Mouse (Mus musculus) ES-E14 (cell line): ENCODE data around the gene 4930519G04Rik. TPM values are rescaled to one million over a fixed set of nuclear protein-coding genes. Genes with fewer than 3 reads are reported as not detected.

Experiments used
- DNase-seq: peaks from one replicate; pipeline ENCODE4 v3.0.0-alpha.2; 2013; ENCODE audit warnings: low read depth, low spot score
- H3K27ac ChIP-seq: 2 replicates; pipeline ENCODE4 v1.5.1; 2012; ENCODE audit warnings: low read depth, mild to moderate bottlenecking, low read length, moderate library complexity, mixed read lengths; ENCODE audit not compliant: poor library complexity, insufficient read depth, severe bottlenecking
- H3K36me3 ChIP-seq: 2 replicates; pipeline ENCODE4 v1.6.1; 2012; ENCODE audit warnings: mild to moderate bottlenecking, low read length, moderate library complexity, mixed read lengths; ENCODE audit not compliant: control insufficient read depth, poor library complexity, insufficient read depth, severe bottlenecking
- H3K4me1 ChIP-seq, 2 experiments: fragments of 150-350 bp in 1 of 2; sonication (generic) in 1 of 2; 2 replicates each; pipeline ENCODE4 v1.6.1; 2012; ENCODE audit warnings: low read length in 2 of 2, mild to moderate bottlenecking in 1 of 2, mixed read lengths in 1 of 2; ENCODE audit not compliant: control insufficient read depth in 2 of 2, insufficient read depth in 2 of 2, poor library complexity in 1 of 2
- H3K4me3 ChIP-seq, 2 experiments: fragments of 150-350 bp in 1 of 2; sonication (generic) in 1 of 2; 2 replicates each; pipeline ENCODE4 v1.5.1; 2012; ENCODE audit warnings: low read length in 2 of 2, low read depth in 1 of 2, mild to moderate bottlenecking in 1 of 2, mixed read lengths in 1 of 2; ENCODE audit not compliant: insufficient read depth in 1 of 2, poor library complexity in 1 of 2, severe bottlenecking in 1 of 2
- H3K9ac ChIP-seq: 2 replicates; pipeline ENCODE4 v1.6.1; 2012; ENCODE audit warnings: low read depth, mild to moderate bottlenecking, low read length, mixed read lengths; ENCODE audit not compliant: poor library complexity, insufficient read depth, severe bottlenecking
- H3K9me3 ChIP-seq: fragments of 150-350 bp; sonication (generic); 2 replicates; pipeline ENCODE4 v1.6.1; 2012; ENCODE audit warnings: low read depth, mild to moderate bottlenecking, low read length; ENCODE audit not compliant: control insufficient read depth, insufficient read depth
- CHD2 ChIP-seq: IDR thresholded peaks from 2 replicates; pipeline ENCODE4 v1.6.1; 2014; ENCODE audit warnings: mild to moderate bottlenecking, low read depth, low read length, inconsistent platforms
- HCFC1 ChIP-seq: IDR thresholded peaks from 2 replicates; pipeline ENCODE4 v1.6.1; 2012; ENCODE audit warnings: low read length, inconsistent platforms, borderline replicate concordance; ENCODE audit not compliant: insufficient read depth
- MAFK ChIP-seq: IDR thresholded peaks from 2 replicates; pipeline ENCODE4 v1.6.1; 2014; ENCODE audit warnings: mild to moderate bottlenecking, low read depth, low read length, inconsistent platforms; ENCODE audit not compliant: insufficient read depth
- ZC3H11A ChIP-seq: IDR thresholded peaks from 2 replicates; pipeline ENCODE4 v1.6.1; 2012; ENCODE audit warnings: low read depth, mild to moderate bottlenecking, inconsistent platforms, low read length, borderline replicate concordance
- ZNF384 ChIP-seq: IDR thresholded peaks from 2 replicates; pipeline ENCODE4 v1.6.1; 2012; ENCODE audit warnings: low read depth, low read length, inconsistent platforms
- in situ Hi-C, 2 experiments: fragments of 600-800 bp; cut with MboI; formaldehyde crosslinking; loops; one replicate each; pipeline ENCODE4 v1.15.1; 2025; ENCODE audit warnings: low sequenced_read_pairs in 2 of 2, inconsistent platforms in 1 of 2; ENCODE audit not compliant: unreplicated experiment in 2 of 2
- total RNA-seq: library from RNA; depleted of rRNA; stranded (reverse); fragments of 300-350 nt; gene quantifications from 2 replicates; pipeline ENCODE4 v1.2.3, GENCODE M21; 2012; rRNA removed

Gene 4930519G04Rik
- total RNA-seq, 1 experiment: not detected

GRCm38 (mm10) chr5:114926153-114926684, 72.8 kb downstream of the 4930519G04Rik start:
- Histone ChIP-seq H3K36me3 (no peaks in the 10 kb centered on the region), H3K9ac (no peak overlapping the region), H3K9me3 (no peaks in the 10 kb centered on the region), H3K4me3 (no peak overlapping the region), H3K27ac (no peak overlapping the region), H3K4me1 (no peaks in the 10 kb centered on the region)
- TF ChIP-seq ZC3H11A: no peak
- TF ChIP-seq HCFC1: no peak
- no peak for TF ChIP-seq MAFK
- no peak for TF ChIP-seq ZNF384
- no peak for TF ChIP-seq CHD2
- DNase-seq: no peak
- in situ Hi-C loops: no loop called here

DNA sequence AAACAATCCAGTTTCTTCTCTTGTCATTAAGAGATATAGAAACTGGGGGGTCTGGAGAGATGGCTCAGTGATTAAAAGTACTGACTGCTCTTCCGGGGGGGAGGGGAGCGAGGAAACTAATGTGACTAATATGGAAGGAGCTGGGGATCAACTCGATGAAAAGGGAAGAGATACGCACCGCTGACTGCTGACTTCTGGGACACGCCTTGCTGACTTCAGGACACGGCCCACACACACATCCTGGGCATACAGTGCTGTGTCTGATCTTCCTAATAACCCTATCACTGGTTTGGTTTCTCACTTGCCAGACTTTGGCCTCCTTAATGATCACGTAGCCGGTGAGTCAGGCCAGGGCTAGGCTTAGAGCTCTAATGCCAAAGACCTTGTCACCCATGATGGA, 73.3 kb downstream of the 4930519G04Rik start:
- TF ChIP-seq ZC3H11A: no peak
- no peak for TF ChIP-seq CHD2
- TF ChIP-seq ZNF384: no peak
- TF ChIP-seq MAFK: no peak
- TF ChIP-seq HCFC1: no peak
- Histone ChIP-seq H3K4me1 (no peaks in the 10 kb centered on the region), H3K9me3 (no peaks in the 10 kb centered on the region), H3K9ac (no peak overlapping the region), H3K36me3 (no peaks in the 10 kb centered on the region), H3K4me3 (no peak overlapping the region), H3K27ac (no peak overlapping the region)
- no peak for DNase-seq
- in situ Hi-C loops: no loop called here

DNA sequence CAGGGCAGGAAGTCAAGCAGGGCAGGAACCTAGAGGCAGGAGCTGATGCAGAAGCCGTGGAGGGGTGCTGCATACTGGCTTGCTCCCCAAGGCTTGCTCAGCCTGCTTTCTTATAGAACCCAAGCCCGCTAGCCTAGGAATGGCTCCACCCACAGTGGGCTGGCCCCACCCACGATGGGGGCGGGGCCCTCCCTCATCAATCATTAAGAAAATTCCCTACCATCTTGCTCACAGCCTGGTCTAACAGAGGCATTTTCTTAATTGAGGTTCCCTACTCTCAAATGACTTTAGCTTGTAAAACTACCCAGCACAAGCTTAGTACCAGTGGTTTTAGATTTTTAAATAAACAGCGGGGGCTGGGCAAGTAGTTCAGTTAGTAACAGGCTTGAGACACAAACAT, 78.2 kb downstream of the 4930519G04Rik start:
- Histone ChIP-seq H3K9me3 (no peaks in the 10 kb centered on the region), H3K27ac (no peak overlapping the region), H3K4me3 (no peak overlapping the region), H3K9ac (no peak overlapping the region), H3K4me1 (peaks cover 0 to 13% of the 10 kb centered on the region in 2 experiments; a peak in 2 of 4 replicates), H3K36me3 (no peaks in the 10 kb centered on the region)
- TF ChIP-seq MAFK (no peak), ZC3H11A (no peak), ZNF384 (no peak), HCFC1 (no peak), CHD2 (no peak)
- no peak for DNase-seq
- in situ Hi-C loops: no loop called here

- Histone ChIP-seq H3K36me3 (no peaks in the 10 kb centered on the region), H3K9me3 (no peaks in the 10 kb centered on the region), H3K4me1 (peaks cover 8 to 20% of the 10 kb centered on the region in 2 experiments; a peak in 3 of 4 replicates), H3K27ac (no peak overlapping the region), H3K9ac (no peak overlapping the region), H3K4me3 (no peak overlapping the region)
- DNase-seq: no peak
- in situ Hi-C loops: no loop called here
- no peak for TF ChIP-seq ZNF384
- TF ChIP-seq HCFC1: no peak
- TF ChIP-seq MAFK: no peak
- no peak for TF ChIP-seq ZC3H11A
- no peak for TF ChIP-seq CHD2
Measured at GRCm38 (mm10) chr5:114933206-114933605, 79.7 kb downstream of the 4930519G04Rik start.

Other genes with a start within 250 kb of the 4930519G04Rik start
- gene Trpv4, start 195.2 kb upstream of the 4930519G04Rik start, total RNA-seq: 1.4 and 3.5 TPM in 2 replicates
- gene Gltp, start 162.7 kb upstream of the 4930519G04Rik start, total RNA-seq: 15.6 and 17.2 TPM in 2 replicates
- 20.6 and 33.8 TPM in 2 replicates for gene Tchp, start 145.9 kb upstream of the 4930519G04Rik start, total RNA-seq
- gene Ankrd13a, start 79.0 kb upstream of the 4930519G04Rik start, total RNA-seq: 62.4 and 66.4 TPM in 2 replicates
- gene Git2, start 78.1 kb upstream of the 4930519G04Rik start, total RNA-seq: 29.8 and 30.3 TPM in 2 replicates
- gene 1500011B03Rik, start 30.2 kb upstream of the 4930519G04Rik start, total RNA-seq: 103 and 139 TPM in 2 replicates
- gene Gm9936, start 5.0 kb downstream of the 4930519G04Rik start, total RNA-seq: 0.05 TPM in 1 of 2 replicates, not detected in the other
- 0.85 and 1.1 TPM in 2 replicates for gene Oasl2, start 43.3 kb downstream of the 4930519G04Rik start, total RNA-seq
- gene Oasl1, start 69.6 kb downstream of the 4930519G04Rik start, total RNA-seq: 0.27 and 0.95 TPM in 2 replicates
- gene 2210016L21Rik, start 88.5 kb downstream of the 4930519G04Rik start, total RNA-seq: 16.7 and 24.4 TPM in 2 replicates
- gene Hnf1a, start 117.4 kb downstream of the 4930519G04Rik start, total RNA-seq: 2.0 and 4.5 TPM in 2 replicates
- gene Sppl3, start 157.5 kb downstream of the 4930519G04Rik start, total RNA-seq: 56.1 and 72.5 TPM in 2 replicates
- 5.8 and 7.7 TPM in 2 replicates for gene Gm10401, start 244.6 kb downstream of the 4930519G04Rik start, total RNA-seq